In genomic region chr2:46230791-46231450, GRCm38 (mm10) we compare ENCODE assay signal across 19 mouse cellular contexts.
"Had no signal": no experiment of that assay in that cellular context is flagged by ENCODE, and none has a peak within 500 bp of the region (broad histone marks: within the 10 kb centered on the region; RNA-seq: fewer than 3 reads in every experiment).

No protein-coding gene starts in this region.

- H3K27ac ChIP-seq: kidney, embryonic 15.5 days; limb, embryonic 12.5 days; limb, embryonic 15.5 days; liver, embryonic 14.5 days; macrophage; midbrain, embryonic 13.5 days; stomach, postnatal 0 days had no signal

- H3K36me3 ChIP-seq: kidney, embryonic 15.5 days; limb, embryonic 12.5 days; limb, embryonic 15.5 days; midbrain, embryonic 13.5 days had no signal

- H3K9ac ChIP-seq: kidney, embryonic 15.5 days; limb, embryonic 12.5 days; limb, embryonic 15.5 days; liver, embryonic 14.5 days; liver, postnatal 0 days; lung, embryonic 14.5 days; midbrain, embryonic 13.5 days had no signal

- H3K27me3 ChIP-seq: kidney, embryonic 15.5 days; limb, embryonic 12.5 days; limb, embryonic 15.5 days; midbrain, embryonic 13.5 days had no signal

- H3K4me3 ChIP-seq: kidney, embryonic 15.5 days; limb, embryonic 12.5 days; limb, embryonic 15.5 days; midbrain, embryonic 13.5 days had no signal

- H3K9me3 ChIP-seq: kidney, embryonic 15.5 days; limb, embryonic 12.5 days; limb, embryonic 15.5 days; midbrain, embryonic 13.5 days had no signal

- H3K4me1 ChIP-seq: kidney, embryonic 15.5 days; limb, embryonic 12.5 days; limb, embryonic 15.5 days; midbrain, embryonic 13.5 days had no signal

- ATAC-seq: liver, postnatal 0 days; lung, postnatal 0 days; midbrain, embryonic 13.5 days; midbrain, embryonic 16.5 days had no signal

- DNase-seq: kidney, postnatal 10 days; kidney, postnatal 36 days; left cerebral cortex, postnatal 4 days; liver, postnatal 0 days; lung, embryonic 14.5 days; right cerebral cortex, postnatal 4 days; thymus, adult 2 months; thymus, postnatal 14 days; thymus, postnatal 4 days had no signal

- H3K4me2 ChIP-seq: kidney, embryonic 15.5 days; limb, embryonic 12.5 days; limb, embryonic 15.5 days; liver, embryonic 11.5 days; lung, embryonic 14.5 days; midbrain, embryonic 13.5 days had no signal
